Mouse (Mus musculus) cerebellum, postnatal 14 days (tissue): Measurements from ENCODE around the gene Hcrtr2.

Experiments
- DNase-seq, 2 experiments: peaks; one replicate each; pipeline ENCODE4 v3.0.0; 2021; ENCODE audit warnings: mixed read lengths in 2 of 2

Gene Hcrtr2

DNA sequence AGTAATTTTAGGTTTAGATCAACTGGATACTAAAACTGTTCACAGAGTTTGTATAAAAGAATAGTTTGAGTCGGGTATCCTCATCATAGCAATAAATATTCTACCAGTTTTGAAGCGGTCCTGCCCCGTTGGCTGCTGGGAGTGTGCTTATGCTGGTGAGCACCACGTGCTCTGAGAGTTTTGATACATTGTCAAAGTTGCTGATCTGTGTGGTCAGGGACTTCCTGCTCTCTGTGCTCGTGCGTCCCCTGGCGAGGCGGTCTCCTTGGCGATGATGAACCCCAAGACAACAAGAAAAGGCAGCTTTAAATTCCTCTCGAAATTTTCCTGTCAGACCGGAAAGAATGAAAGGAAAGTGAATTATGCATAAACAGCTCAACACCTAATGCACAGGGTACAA is 93.3 kb downstream of the Hcrtr2 start:
- no peak for DNase-seq

DNA sequence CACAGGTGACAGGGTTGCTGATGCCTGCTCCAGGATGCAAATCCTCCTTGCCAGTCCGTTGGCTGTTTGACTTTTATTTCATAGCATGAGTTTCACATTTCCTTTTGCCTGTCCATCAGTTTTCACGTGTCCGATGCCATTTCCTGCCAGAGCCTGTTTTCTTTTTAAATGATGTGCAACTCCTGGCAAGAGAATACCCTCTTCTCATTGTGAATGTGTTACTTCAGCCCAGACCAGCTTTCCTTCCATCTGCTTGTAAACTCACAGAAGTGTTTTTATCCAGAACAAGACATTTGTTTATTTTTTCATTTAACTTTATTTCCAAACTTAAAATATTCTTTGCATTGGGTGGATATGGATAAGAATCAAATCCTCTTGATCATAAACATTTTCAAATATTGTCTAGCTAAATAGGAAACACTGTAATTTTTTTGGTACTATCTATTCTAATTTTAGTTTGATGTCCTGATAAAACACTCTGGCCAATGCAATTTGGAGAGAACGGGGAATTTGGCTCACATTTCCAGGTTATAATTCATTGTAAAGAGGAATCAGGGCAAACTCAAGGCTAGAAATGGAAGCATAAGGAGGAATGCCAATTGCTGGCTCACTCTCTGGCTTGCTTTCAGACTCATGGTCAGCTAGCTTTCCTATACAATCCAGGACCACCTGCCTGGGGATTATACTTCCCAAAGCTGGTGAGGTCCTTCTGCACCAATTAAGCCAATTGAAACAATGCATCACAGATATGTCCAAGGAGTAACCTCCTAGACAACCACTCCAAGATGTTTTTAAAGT is 106.3 kb downstream of the Hcrtr2 start:
- peak; percentile 28 to 60 for DNase-seq

DNA sequence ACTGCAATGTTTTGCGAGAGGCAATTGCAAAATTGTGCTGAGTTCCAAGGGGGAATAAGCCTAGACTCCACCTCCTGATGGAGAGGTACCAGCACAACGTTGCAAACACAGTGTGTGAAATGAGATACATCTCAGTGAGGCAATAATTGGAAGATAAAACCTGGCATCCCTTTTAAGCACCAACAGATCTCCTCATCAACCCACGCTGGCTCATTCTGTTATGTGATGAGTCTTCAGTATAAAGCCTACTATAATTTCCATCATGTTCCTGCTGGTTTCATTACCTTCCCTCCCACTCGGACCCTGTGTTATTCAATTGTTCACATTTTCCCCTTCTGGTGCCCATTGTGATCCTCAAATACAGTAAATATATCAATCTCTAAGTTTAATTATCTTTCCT is 109.0 kb downstream of the Hcrtr2 start:
- DNase-seq = no peak

DNA sequence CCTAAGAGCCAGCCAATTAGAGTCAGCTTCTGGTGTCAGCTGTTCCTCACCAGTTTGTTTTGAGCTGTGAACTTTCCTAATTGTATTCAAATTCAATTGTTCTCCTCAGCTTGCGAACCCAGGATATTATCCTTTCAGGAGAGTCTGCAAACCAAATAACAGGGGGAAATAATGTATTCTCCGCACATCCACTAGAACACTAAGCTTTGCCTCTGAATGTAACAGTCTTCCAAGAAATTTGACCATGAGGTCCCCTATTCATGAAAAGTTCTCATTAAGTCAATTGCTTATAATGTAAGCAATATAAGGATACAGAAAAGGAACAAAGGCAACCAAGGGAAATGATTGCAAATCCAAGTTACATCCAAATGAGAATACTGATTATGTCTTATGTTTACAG is 110.1 kb downstream of the Hcrtr2 start, which contains the start of gene Gfral:
Gfral (minus strand) TSS at position 101 of the 400 bp plus-strand sequence.
- no peak for DNase-seq

DNA sequence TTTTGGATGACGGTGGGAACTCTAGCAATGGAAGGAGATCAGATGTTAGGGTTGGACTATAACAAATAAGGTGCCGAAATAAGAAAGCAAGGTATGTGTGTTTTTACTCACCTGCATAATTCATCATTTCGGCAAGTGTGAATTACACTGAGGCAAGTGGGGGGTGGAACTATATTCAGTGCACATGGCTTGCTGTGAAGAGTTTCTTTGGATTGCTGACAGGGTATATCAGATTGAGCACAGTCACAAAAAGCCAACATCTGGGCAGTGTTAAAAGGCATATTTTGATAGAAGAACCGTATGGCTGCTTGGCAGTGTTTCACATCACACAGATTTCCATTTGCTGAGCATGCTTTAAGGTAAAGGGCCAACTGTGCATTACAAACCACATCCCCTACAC is 126.7 kb downstream of the Hcrtr2 start:
- no peak for DNase-seq

GRCm38 (mm10) chr9:76179221-76179620 is 144.4 kb downstream of the Hcrtr2 start:
- DNase-seq = no peak
